Mouse (Mus musculus) lung, adult 2 months (tissue): ENCODE measurements around the gene Plxnc1. TPM values are rescaled to one million over a fixed set of nuclear protein-coding genes. Genes with fewer than 3 reads are reported as not detected.

ENCODE experiments used
- DNase-seq: peaks from one replicate; pipeline ENCODE4 v3.0.0; 2022
- H3K4me1 ChIP-seq: fragments of 200-500 bp; 2 replicates; pipeline ENCODE4 v1.6.1; 2011; ENCODE audit warnings: low read length; ENCODE audit not compliant: control insufficient read depth, insufficient read depth
- H3K4me3 ChIP-seq: fragments of 200-500 bp; replicated peaks from 2 replicates; pipeline ENCODE3; 2011; ENCODE audit warnings: low read depth, mild to moderate bottlenecking, control low read depth, low read length; ENCODE audit errors: extremely low read depth
- CTCF ChIP-seq: fragments of 200-500 bp; IDR thresholded peaks from 2 replicates; pipeline ENCODE4 v1.5.1; 2011; ENCODE audit warnings: mild to moderate bottlenecking, low read length, control low read depth; ENCODE audit not compliant: insufficient read depth
- POLR2A ChIP-seq: fragments of 200-500 bp; IDR thresholded peaks from 2 replicates; pipeline ENCODE4 v1.6.1; 2011; ENCODE audit warnings: low read depth, mild to moderate bottlenecking, control low read depth, low read length, borderline replicate concordance; ENCODE audit errors: extremely low read depth
- WGBS: fragments of 180-500 bp; shearing (Covaris S2); methylation state at CpG from one replicate; pipeline ENCODE4 v1.1.7; 2018; 5-methylcytosine and 5-hydroxymethylcytosine counted together
- polyA plus RNA-seq: library from polyadenylated mRNA; depleted of rRNA; stranded (reverse); fragments of >200 nt; gene quantifications from 2 replicates; pipeline ENCODE4 v1.2.3, GENCODE M21; 2012; rRNA removed

The Plxnc1 gene
- 4.6 and 5.4 TPM in 2 replicates for polyA plus RNA-seq

DNA sequence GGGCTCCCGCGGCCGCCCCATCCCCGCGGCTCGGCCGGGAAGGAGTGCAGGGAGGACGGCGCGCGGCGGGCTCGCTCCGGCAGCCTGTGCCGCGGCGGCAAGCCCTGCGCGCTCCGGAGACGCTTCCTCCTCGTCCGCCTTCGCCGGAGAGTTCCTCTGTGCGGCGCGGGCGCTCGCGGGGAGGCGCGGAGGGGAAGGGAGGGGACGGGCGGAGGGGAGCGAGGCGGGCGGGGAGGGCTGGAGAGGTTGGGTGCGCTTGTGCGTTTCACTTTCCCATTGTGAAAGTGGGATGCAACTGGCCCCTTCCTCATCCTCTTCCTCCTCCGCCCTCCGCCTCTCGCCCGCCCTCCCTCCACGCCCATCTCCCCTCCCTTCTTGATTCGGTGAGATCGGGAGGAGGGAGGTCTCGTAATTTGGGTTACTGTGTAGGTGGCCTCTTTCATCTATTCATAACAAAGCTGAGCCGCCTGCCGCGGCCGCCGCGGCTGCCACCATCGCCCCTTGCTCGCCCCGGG is at the start of gene Plxnc1:
Plxnc1 (minus strand) TSS at position 145 of the 515 bp plus-strand sequence.
- WGBS, result under 1% methylated on average over 42 of the region's 57 CpGs
- TF ChIP-seq POLR2A (no peak; the same call in 1 of the 2 replicates), CTCF (no peak)
- DNase-seq, result peak; percentile 45

DNA sequence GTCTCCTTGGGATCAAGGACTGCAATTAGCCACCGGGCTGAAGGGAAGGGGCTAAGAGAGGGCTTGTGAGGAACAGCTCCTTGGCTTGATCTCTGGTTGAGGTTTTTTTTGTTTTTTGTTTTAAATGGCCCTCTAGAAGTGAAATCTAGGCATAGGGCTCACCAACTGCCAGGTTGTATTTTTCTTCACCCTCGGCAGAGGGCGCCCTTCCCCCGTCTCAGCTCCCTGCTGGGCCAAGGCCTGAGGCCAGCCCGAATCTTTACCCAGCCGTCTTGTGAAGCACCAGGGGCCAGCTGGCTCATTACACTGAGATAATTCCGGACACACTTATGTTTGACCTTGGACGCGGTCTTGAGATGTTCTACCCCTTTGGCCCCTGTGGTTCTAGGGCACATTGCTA is 47.5 kb upstream of the Plxnc1 start:
- WGBS, result 8% methylated on average over 9 of the region's 9 CpGs
- DNase-seq, result peak; percentile 83
- TF ChIP-seq CTCF (peak; percentile 75), POLR2A (no peak)
- H3K4me3 ChIP-seq, result peak overlapping the region; percentile 34
- peaks cover 11% of the 10 kb centered on the region for H3K4me1 ChIP-seq

More for the DNA sequence above, at the start of gene Plxnc1:
- Histone ChIP-seq H3K4me3 (peak within 1 kb of the TSS; percentile 64), H3K4me1 (no peaks in the 10 kb centered on the region; the same call in 1 of the 2 replicates)

DNA sequence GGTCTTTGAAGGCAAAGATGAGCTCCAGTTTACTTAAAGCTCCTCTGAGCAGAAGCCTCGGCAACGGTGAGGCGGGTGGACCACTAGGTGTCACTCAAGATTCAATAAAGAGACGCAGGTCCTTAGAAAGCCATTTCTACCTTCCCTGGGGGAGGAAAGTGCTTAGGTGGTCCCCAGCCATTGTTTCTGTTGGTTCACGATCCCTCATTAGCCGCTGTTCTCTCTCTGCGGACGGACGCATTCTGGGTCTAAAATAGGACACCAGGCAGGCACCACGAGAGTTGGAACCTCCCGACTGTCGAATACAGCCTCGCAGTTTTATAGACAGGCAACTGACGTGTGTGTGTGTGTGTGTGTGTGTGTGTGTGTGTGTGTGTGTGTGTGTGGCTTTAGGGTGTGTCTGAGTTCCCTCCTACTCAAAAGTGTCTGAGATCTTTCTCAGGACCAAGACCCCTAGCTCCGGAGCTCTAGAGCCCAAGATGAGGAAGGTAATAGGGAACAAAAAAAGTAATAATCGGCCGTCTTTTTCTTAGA is 47.0 kb upstream of the Plxnc1 start:
- H3K4me3 ChIP-seq, result peak overlapping the region; percentile 42
- WGBS, result 6% methylated on average over 17 of the region's 17 CpGs
- peaks cover 11% of the 10 kb centered on the region for H3K4me1 ChIP-seq
- DNase-seq, result peak; percentile 74
- TF ChIP-seq CTCF (peak; percentile 73), POLR2A (no peak)

DNA sequence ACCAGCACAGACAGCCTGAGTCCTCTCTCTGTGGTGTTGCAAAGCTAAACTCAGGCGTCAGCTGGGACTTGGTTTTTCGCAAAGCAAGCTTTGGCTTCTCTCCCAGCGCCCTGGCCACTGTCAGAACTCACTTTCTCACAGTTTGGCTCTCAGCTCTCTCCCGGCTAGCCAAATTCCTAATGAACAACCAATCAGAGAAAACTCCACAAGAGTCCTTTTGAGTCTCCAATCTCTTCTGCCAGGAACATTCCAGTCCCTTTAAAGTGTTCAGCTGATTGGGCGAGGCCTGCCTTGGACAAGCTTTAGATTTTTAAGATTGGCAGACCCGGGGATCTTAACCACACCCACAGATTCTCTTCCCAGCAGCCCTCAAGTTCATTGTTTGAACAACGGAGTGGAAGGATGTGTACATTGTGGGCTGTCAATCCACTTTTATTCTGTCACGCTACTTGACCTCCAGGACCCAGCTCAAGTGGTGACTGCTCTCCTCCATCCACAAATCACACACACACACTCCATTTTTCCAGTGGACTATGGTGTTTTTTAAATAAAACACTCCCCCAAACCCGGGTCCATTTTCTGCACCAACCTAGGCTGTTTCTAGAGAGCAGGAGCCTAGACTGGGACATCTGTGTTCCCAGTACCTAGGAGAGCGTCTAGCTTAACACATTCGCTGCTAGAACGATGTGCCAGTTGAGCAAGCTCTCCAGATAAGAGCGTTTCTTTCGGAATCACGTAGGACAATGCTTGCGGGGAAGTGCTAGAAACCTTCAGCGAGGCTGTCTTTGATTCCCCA is 46.3 kb upstream of the Plxnc1 start:
- H3K4me3 ChIP-seq, result peak overlapping the region; percentile 42
- peak; percentile 80 for DNase-seq
- H3K4me1 ChIP-seq, result peaks cover 11% of the 10 kb centered on the region
- TF ChIP-seq CTCF (no peak), POLR2A (no peak)
- WGBS, result 17% methylated on average over 17 of the region's 17 CpGs

DNA sequence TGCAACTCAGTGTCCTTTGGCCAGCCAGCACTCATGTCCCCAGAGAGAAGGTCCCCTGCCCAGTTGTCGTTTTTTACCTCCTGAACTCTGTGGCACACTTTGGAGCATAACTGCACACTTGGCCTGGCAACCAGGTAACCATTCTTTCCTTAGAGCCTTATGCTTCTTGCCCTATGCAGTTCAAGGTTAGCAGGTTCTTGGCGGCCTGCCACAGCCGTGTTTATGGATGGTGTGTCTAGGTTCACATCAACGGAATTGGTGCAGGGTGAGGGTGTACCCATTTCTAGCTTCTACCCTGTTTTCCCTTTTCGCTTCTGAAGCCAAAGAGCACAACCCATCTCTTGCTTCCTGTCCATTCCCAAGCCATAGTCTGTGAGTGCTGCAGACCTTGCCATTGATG is 44.7 kb upstream of the Plxnc1 start:
- 72% methylated on average over 5 of the region's 5 CpGs for WGBS
- DNase-seq, result no peak
- TF ChIP-seq POLR2A (no peak), CTCF (no peak)

DNA sequence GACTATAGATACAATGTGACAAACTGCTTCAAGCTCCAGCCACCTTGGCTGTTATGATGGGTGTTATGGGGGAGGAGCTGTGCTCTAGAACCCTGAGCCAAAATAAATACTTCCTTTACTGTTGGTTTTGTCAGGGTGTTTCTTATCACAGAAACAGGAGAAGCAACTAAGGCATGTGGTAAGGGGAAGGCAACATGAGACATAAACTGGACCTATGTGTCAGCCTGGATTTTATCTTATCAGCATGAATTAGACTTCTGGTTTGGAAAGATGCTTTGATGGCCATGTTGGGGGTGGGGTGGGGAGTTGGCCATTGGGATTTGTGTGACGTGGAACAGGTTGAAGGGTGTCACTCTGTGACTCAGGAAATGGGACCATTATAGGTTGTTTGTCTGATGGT is 40.5 kb upstream of the Plxnc1 start:
- TF ChIP-seq POLR2A (no peak), CTCF (no peak)
- WGBS, result 57% methylated on average over 1 of the region's 1 CpGs
- H3K4me1 ChIP-seq, result peaks cover 7% of the 10 kb centered on the region; the same call in 1 of the 2 replicates
- DNase-seq, result no peak
- H3K4me3 ChIP-seq, result no peak overlapping the region

More for the DNA sequence above, 44.7 kb upstream of the Plxnc1 start:
- peaks cover 11% of the 10 kb centered on the region for H3K4me1 ChIP-seq
- no peak overlapping the region for H3K4me3 ChIP-seq

DNA sequence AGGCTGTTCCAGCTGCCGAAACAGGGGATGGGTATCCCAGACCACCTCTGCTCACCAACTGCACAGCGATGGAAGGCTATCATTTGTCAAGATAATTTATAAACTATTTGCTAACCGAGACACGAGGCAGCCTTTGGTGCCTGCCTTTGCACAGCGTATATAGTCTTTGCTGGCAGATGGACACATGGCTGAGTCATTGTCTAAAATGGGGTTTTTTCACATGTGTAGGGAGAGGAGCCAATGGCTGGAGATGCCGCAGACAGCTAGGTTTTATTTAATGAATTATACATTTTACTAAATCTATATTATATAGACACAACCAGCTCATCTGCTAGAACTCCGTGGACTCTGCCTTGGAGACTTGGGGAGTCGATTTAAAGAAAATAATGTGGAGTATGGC is 37.9 kb upstream of the Plxnc1 start:
- no peak for DNase-seq
- H3K4me3 ChIP-seq, result no peak overlapping the region
- TF ChIP-seq CTCF (no peak), POLR2A (no peak)
- H3K4me1 ChIP-seq, result no peaks in the 10 kb centered on the region
- WGBS, result 77% methylated on average over 8 of the region's 8 CpGs

DNA sequence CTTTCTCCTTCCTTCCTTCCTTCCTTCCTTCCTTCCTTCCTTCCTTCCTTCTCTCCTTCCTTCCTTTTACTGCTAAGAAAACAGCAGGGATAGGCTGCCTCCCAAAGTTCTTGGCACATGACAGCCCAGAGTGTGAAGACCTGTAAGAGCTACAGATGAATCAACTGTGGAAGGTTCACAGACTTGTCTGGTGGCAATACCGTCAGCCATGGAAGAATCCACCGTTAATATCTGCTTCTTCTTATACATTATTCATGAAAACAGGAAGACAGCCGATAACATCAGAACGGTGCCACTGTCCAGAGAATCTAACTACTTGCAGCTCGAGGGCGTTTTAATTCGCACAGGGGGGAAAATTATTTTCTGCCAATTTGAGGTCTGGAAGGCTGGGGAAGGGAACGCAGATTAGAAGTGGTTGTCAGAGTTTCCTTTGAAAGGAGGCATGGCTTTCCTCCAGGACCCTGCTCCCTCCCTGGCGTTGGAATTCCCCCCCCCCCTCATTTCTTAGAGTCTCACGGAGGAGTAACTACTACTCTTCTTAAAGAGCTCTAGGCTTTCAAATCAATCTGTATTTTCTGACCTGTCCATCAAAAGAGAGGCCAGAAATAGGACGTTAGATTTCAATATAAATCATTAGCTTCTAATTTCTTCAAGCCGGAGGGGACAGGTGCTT is 37.0 kb upstream of the Plxnc1 start:
- H3K4me1 ChIP-seq, result no peaks in the 10 kb centered on the region
- 48% methylated on average over 12 of the region's 12 CpGs for WGBS
- DNase-seq, result no peak
- TF ChIP-seq CTCF (no peak), POLR2A (no peak)
- H3K4me3 ChIP-seq, result no peak overlapping the region

DNA sequence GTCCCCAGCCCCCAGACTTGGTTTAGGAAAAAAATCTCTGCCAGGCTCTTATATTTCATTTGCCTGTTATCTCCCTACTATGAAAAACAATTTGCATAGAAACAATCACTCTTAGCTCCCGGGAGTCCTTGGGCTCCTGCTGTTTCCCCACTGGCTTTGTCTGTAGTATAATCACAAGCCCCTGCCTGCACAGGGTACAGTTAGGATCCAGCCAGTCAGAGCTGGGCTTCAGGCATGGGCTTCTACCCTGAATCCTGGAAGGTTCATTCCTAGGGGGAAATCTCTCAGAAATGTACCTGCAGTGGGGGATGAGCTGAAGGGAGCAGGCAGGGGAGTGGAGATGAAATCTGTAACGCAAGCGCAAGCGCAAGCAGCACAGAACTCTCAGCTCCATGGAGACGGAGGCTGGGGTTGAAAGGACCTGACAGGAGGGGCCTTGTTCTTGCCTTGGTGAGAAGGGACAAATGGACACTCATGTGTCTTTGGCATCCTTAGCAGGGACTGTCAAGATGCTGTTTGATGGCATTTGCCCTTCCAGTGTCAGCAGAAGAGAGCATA is 33.7 kb upstream of the Plxnc1 start:
- TF ChIP-seq POLR2A (no peak), CTCF (no peak)
- no peak overlapping the region for H3K4me3 ChIP-seq
- 64% methylated on average over 5 of the region's 5 CpGs for WGBS
- no peak for DNase-seq
- H3K4me1 ChIP-seq, result no peaks in the 10 kb centered on the region; the same call in 1 of the 2 replicates

DNA sequence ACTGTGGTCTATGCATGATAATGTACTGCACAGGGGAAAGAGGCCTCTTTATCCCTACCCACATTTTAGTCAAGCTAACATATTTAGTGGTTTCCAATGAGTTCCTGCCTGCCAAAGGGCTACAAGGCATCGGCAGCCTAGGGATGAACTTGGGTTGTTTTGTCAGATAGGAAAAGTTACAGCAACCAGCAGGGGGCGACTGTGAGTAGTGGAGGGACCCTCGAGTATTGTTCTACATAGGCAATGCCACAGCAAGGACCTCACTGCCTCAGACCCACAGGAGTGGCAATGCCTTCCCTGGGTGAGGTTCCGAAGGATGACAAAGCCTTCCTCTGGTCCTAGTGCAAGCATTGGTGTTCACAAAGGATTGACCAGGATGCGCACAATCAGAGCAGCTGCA is 31.7 kb upstream of the Plxnc1 start:
- TF ChIP-seq POLR2A (no peak), CTCF (peak; percentile 23; the same call in 1 of the 2 replicates)
- no peak for DNase-seq
- no peak overlapping the region for H3K4me3 ChIP-seq
- WGBS, result 62% methylated on average over 5 of the region's 5 CpGs
- H3K4me1 ChIP-seq, result no peaks in the 10 kb centered on the region; the same call in 1 of the 2 replicates
